Mouse (Mus musculus) cerebellum, adult 9-10 months (tissue): ENCODE results near the gene Nfasc.

Experiments used
- DNase-seq: peaks from one replicate; pipeline ENCODE4 v3.0.0; 2022

The Nfasc gene

GRCm38 (mm10) chr1:132581845-132582839 is 159.5 kb downstream of the Nfasc start:
- DNase-seq: no peak

GRCm38 (mm10) chr1:132580063-132580462 is 161.5 kb downstream of the Nfasc start:
- no peak for DNase-seq

- DNase-seq: peak; percentile 63
Measured at GRCm38 (mm10) chr1:132576845-132577244, 164.8 kb downstream of the Nfasc start.

GRCm38 (mm10) chr1:132572851-132573250 is 168.7 kb downstream of the Nfasc start:
- DNase-seq: no peak

- no peak for DNase-seq
Measured at GRCm38 (mm10) chr1:132571613-132572012, 170.0 kb downstream of the Nfasc start.

- no peak for DNase-seq
Measured at GRCm38 (mm10) chr1:132570906-132571305, 170.7 kb downstream of the Nfasc start.

- DNase-seq: peak; percentile 75
Measured at GRCm38 (mm10) chr1:132570068-132570780, 171.4 kb downstream of the Nfasc start.

GRCm38 (mm10) chr1:132569516-132569915 is 172.1 kb downstream of the Nfasc start:
- peak; percentile 95 for DNase-seq

GRCm38 (mm10) chr1:132567336-132568125 is 174.1 kb downstream of the Nfasc start:
- DNase-seq: no peak

GRCm38 (mm10) chr1:132565766-132566165 is 175.8 kb downstream of the Nfasc start:
- DNase-seq: no peak

GRCm38 (mm10) chr1:132564946-132565345 is 176.7 kb downstream of the Nfasc start:
- DNase-seq: no peak

GRCm38 (mm10) chr1:132562337-132562795 is 179.2 kb downstream of the Nfasc start:
- DNase-seq: no peak

GRCm38 (mm10) chr1:132560907-132561700 is 180.5 kb downstream of the Nfasc start:
- DNase-seq: peak; percentile 73

GRCm38 (mm10) chr1:132559045-132559444 is 182.6 kb downstream of the Nfasc start:
- DNase-seq: no peak

- peak; percentile 71 for DNase-seq
Measured at GRCm38 (mm10) chr1:132557901-132558631, 183.5 kb downstream of the Nfasc start.

GRCm38 (mm10) chr1:132543789-132544188 is 197.8 kb downstream of the Nfasc start:
- no peak for DNase-seq

- peak; percentile 85 for DNase-seq
Measured at GRCm38 (mm10) chr1:132542762-132543306, 198.8 kb downstream of the Nfasc start, which contains the start of gene Cntn2. Gene Cntn2, minus strand, starts transcription at chr1:132543256.

- peak; percentile 73 for DNase-seq
Measured at GRCm38 (mm10) chr1:132541824-132542599, 199.6 kb downstream of the Nfasc start.

- peak; percentile 82 for DNase-seq
Measured at GRCm38 (mm10) chr1:132541171-132541823, 200.3 kb downstream of the Nfasc start.
